Mouse (Mus musculus) kidney, adult 2 months (tissue): Measurements from ENCODE around the gene Cyp51. TPM values are rescaled to one million over a fixed set of nuclear protein-coding genes. Genes with fewer than 3 reads are reported as not detected.
"Not testable (repeated sequence)": the region's sequence is repeated elsewhere in the genome, so short reads cannot be mapped to it uniquely, and the experiment has no call there.

ENCODE experiments used
- DNase-seq: peaks from one replicate; pipeline ENCODE4 v3.0.0; 2021
- H3K27ac ChIP-seq: fragments of 200-500 bp; 2 replicates; pipeline ENCODE4 v1.5.1; 2012; ENCODE audit warnings: low read depth, low read length, control low read depth, inconsistent platforms; ENCODE audit not compliant: insufficient read depth
- H3K27me3 ChIP-seq: fragments of 200-500 bp; replicated peaks from 2 replicates; pipeline ENCODE4 v1.6.1; 2012; ENCODE audit warnings: mild to moderate bottlenecking, moderate library complexity, low read length, inconsistent platforms; ENCODE audit not compliant: control insufficient read depth, insufficient read depth
- H3K36me3 ChIP-seq: fragments of 200-500 bp; 2 replicates; pipeline ENCODE4 v1.6.1; 2012; ENCODE audit warnings: mild to moderate bottlenecking, moderate library complexity, low read length, inconsistent platforms; ENCODE audit not compliant: control insufficient read depth, insufficient read depth
- H3K4me1 ChIP-seq: fragments of 200-500 bp; 2 replicates; pipeline ENCODE4 v1.6.1; 2011; ENCODE audit warnings: low read length; ENCODE audit not compliant: control insufficient read depth, insufficient read depth
- H3K4me3 ChIP-seq: fragments of 200-500 bp; 2 replicates; pipeline ENCODE4 v1.5.1; 2011; ENCODE audit warnings: mild to moderate bottlenecking, low read depth, low read length, control low read depth; ENCODE audit not compliant: insufficient read depth
- CTCF ChIP-seq: fragments of 200-500 bp; conservative IDR thresholded peaks from 2 replicates; pipeline ENCODE4 v1.5.1; 2011; ENCODE audit warnings: low read depth, mild to moderate bottlenecking, control low read depth, low read length, moderate library complexity, mixed read lengths; ENCODE audit not compliant: insufficient read depth, insufficient read length
- POLR2A ChIP-seq: fragments of 200-500 bp; IDR thresholded peaks from one replicate; pipeline ENCODE4 v1.6.1; 2011; ENCODE audit warnings: low read depth, low read length, control low read depth
- WGBS: fragments of 180-500 bp; shearing (Covaris S2); methylation state at CpG from one replicate; pipeline ENCODE4 v1.1.7; 2018; 5-methylcytosine and 5-hydroxymethylcytosine counted together
- polyA plus RNA-seq: library from polyadenylated mRNA; depleted of rRNA; stranded (reverse); fragments of >200 nt; gene quantifications from 2 replicates; pipeline ENCODE4 v1.2.3, GENCODE M21; 2012; rRNA removed

The Cyp51 gene
- 93.8 and 239 TPM in 2 replicates for polyA plus RNA-seq

DNA sequence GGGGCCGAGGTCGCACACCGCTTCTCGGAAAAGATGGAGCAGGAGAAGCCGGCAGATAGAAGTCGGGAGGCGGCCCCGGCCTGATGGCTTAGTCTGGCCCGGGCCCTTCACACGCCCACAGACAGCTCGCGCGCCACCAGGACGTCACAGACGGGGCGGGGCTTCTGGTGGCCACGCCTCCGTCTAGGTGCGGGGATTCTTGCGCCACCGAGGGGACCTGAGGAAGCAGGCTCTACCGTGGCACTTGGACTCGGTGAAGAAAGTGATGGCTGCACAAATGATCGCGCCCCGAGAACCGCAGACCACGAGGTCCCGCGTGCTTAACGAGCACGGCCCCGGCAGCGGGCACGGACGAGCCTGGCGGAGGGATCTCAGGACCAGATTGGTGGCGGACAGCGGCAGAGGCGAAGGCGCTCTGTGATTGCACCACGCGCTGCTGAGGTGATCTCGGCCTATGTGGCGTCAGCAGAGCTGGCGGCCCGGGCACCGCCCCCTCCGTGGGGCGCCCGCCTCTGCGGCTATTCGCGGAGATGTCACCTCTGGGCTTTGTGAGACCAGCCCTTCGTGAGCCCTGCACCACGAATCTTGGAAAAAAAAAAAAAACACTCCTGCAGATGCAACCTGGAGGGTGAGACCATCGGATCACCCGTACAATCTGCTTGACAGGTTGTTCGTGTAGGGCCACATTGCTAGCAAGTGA is at the start of gene Cyp51:
Cyp51 (minus strand) TSS at position 406 of the 700 bp plus-strand sequence.
- H3K27ac ChIP-seq: peak within 1 kb of the TSS; percentile 95
- peak; percentile 94 for DNase-seq
- H3K27me3 ChIP-seq: no peaks in the 10 kb centered on the region
- H3K4me3 ChIP-seq: peak within 1 kb of the TSS; percentile 78
- TF ChIP-seq POLR2A (peak; percentile 40), CTCF (no peak)
- peaks cover 5% of the 10 kb centered on the region; the same call in 1 of the 2 replicates for H3K36me3 ChIP-seq
- WGBS: under 1% methylated on average over 59 of the region's 59 CpGs
- H3K4me1 ChIP-seq: peaks cover 3% of the 10 kb centered on the region; the same call in 1 of the 2 replicates

DNA sequence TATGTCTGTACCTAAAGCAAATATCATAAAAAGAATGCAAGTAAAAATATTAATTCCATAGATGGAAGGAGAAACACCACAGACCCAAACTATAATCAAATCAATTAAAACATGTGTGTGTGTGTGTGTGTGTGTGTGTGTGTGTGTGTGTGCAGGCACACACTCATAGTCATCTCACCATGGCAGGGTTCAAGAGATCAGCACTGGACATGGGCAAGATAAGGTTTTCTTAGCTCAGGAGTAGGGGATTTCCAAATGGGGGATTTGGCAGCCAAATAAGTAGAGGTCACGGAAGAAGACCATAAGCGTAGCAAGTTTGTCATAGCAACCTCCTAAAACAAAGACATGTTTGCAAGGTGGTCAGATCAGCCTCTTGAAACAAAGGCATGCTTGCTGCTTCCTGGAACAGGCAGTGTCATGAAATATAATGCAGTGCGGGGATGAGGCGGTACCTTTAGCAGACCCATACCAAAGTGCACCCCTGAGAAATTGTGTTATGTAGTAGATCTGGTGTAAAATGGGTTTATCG is 8.1 kb upstream of the Cyp51 start:
- Histone ChIP-seq H3K27me3 (no peaks in the 10 kb centered on the region), H3K4me3 (no peak overlapping the region), H3K4me1 (no peaks in the 10 kb centered on the region), H3K27ac (no peak overlapping the region), H3K36me3 (no peaks in the 10 kb centered on the region)
- WGBS: 90% methylated on average over 5 of the region's 5 CpGs
- TF ChIP-seq POLR2A (no peak), CTCF (no peak)
- DNase-seq: no peak

DNA sequence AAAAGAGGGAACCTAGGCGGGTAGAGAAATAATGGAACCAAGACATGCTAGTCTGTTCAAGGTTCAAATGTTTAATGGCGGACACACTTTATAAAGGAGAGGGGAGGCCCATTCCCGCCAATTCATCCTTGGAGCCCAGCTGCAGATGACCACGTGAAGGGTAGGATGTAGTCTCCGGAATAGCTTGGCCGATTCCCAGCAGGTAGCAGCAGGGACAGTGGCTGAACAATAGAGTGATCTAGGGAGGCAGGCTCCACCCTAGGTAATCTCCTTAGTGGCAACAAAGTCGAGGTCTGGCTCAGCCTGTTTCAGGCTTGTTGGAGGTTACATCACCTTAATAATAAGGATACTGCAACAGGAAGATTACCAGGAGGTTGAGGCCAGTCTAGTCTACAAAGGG is 2.5 kb upstream of the Cyp51 start:
- not testable (repeated sequence) for DNase-seq, H3K27me3 ChIP-seq, H3K36me3 ChIP-seq, H3K4me1 ChIP-seq, H3K4me3 ChIP-seq, H3K27ac ChIP-seq
- 73% methylated on average over 7 of the region's 7 CpGs for WGBS

DNA sequence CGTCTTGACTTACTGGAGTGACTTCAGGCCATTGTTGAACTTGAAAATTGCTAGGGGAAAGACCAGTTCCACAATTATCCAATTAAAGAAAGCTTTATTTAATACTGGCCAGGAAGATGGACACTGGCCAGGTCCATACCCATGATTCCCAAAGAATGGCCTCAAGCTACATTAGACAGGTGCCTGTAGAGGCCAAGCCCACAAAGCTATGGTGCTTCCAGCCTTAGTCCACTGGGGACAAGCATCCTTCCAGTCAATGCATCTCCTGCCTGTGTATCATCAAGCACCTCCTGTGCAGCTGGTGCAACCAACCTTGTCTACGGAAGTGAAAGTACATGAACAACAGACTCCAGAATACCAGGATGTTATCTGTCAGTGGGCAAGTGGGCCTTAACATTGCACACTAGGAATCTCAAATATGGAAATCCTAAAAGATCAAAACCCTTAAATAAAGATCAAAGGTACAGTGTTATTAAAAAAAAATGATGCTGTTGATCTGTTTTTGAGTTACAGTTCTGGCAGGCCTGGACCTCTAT is 1.2 kb upstream of the Cyp51 start:
- peaks cover 5% of the 10 kb centered on the region; the same call in 1 of the 2 replicates for H3K36me3 ChIP-seq
- TF ChIP-seq POLR2A (no peak), CTCF (no peak)
- WGBS: 97% methylated on average over 2 of the region's 2 CpGs
- no peak for DNase-seq
- H3K4me1 ChIP-seq: peaks cover 3% of the 10 kb centered on the region; the same call in 1 of the 2 replicates
- H3K27ac ChIP-seq: no peak overlapping the region
- H3K27me3 ChIP-seq: no peaks in the 10 kb centered on the region
- no peak overlapping the region for H3K4me3 ChIP-seq

DNA sequence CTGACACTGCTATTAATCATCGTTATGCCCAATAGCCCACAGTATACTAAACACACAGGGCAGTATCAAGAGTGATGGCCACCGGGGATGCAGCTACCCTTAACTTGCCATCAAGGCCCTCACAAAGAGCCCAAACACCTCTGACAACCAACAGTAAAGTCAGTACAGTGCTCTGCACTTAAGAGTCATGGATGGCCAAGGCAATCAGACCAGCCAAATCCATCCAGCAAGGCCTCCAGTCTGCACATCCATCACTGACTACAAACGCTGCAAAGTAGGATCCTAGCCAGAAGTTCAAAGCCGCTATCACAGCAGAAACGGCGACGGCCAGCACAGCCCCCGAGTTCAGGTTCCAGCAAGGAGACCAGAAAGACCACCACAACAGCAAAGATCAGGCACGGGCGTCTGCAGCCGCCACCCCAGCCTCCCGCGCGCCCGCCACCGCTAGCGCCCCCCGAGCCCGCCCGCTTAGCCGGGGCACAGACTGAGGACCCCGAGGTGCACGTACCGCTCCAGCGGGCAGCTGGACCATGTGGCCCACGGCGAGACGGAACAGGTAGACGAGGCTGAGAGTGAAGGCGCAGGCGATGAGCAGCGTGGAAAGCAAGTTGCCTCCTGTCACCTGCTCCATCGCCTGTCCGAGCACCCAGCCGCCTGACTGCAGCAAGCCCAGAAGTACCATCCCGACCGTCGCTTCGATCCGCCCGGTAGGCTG is 763 bp downstream of the Cyp51 start:
- peak; percentile 25 for DNase-seq
- no peak for TF ChIP-seq CTCF
- TF ChIP-seq POLR2A: no peak
- Histone ChIP-seq H3K36me3 (peaks cover 7% of the 10 kb centered on the region; the same call in 1 of the 2 replicates), H3K27me3 (no peaks in the 10 kb centered on the region), H3K27ac (peak overlapping the region; percentile 27; the same call in 1 of the 2 replicates), H3K4me1 (peaks cover 3% of the 10 kb centered on the region; the same call in 1 of the 2 replicates), H3K4me3 (peak overlapping the region; percentile 78)
- 1% methylated on average over 41 of the region's 41 CpGs for WGBS

DNA sequence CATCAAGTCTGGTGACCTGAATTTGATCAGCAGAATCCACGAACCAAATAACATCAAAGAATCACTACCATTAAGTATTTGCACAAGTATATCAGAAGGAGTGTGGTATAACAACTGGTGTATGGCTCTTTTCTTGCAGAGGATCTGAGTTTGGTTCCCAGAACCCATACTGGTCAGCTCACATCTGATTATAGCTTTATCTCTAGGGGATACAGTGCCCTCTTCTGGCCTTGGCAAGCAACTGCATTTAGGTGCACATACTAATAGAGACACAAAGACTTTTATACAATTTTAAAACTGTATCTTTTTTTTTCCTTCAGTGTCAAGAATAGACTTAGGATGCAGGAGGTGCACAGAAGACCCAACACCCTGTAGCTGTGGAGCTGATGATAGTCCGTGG is 2.8 kb downstream of the Cyp51 start:
- H3K4me1 ChIP-seq: peaks cover 3% of the 10 kb centered on the region; the same call in 1 of the 2 replicates
- H3K4me3 ChIP-seq: no peak overlapping the region

DNA sequence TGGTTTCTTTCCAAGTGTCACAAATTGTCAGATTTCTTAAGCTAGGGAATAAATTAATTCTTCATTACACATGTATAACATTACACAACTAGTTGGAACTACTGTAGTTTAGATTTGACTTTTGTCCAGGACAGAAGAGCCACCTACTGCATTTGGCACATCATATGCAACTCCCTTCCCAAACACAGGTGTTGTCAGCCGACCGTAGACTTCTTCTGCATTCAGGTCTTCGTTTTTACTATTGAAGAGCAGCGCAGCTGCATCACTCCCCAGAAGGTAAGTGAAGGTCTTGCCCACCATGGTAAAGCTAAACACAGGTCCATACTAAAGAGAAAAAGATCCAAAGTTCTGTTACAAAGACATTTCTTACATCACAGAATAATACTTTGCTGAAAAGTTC is 3.5 kb downstream of the Cyp51 start:
- WGBS: 85% methylated on average over 4 of the region's 4 CpGs
- DNase-seq: no peak
- TF ChIP-seq CTCF (no peak), POLR2A (no peak)
- H3K4me3 ChIP-seq: no peak overlapping the region
- no peaks in the 10 kb centered on the region for H3K27me3 ChIP-seq
- H3K4me1 ChIP-seq: peaks cover 3% of the 10 kb centered on the region; the same call in 1 of the 2 replicates
- peaks cover 7% of the 10 kb centered on the region for H3K36me3 ChIP-seq
- H3K27ac ChIP-seq: no peak overlapping the region

More for the DNA sequence above, 2.8 kb downstream of the Cyp51 start:
- H3K27ac ChIP-seq: no peak overlapping the region
- no peak for DNase-seq
- peaks cover 7% of the 10 kb centered on the region for H3K36me3 ChIP-seq
- H3K27me3 ChIP-seq: no peaks in the 10 kb centered on the region
- WGBS: 94% methylated on average over 2 of the region's 2 CpGs
- no peak for TF ChIP-seq POLR2A
- no peak for TF ChIP-seq CTCF
